Mouse (Mus musculus): ENCODE measurements at regions not wholly inside any gene's neighbourhood (a gene's known extent, or its start where the extent isn't known, plus 50 kb on each side); places are given as distances from the start of the nearest gene placed in this dataset.
A peak's percentile ranks its signal among the peaks of the same experiment; 100 is the strongest.

DNA sequence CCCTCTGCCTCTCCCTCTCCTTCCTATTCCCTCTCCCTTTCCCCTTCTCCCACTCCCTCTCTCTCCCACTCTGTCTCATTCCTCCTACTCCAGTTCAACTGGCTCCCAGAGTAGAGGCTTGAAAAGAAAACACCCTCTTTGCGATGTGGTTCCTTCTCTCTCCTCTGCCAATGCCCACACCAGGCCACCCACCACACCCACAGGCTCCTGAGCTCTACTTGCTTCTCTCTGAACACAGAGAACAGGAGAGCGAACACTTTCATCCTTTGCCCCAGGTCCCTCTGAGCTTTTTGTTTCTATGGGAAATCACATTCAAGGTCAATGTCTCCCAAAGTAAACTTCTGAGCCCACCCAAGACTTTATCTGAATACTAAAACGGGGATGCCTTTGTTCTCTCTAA is 155.8 kb downstream of the Insig2 start:
- DNase-seq (ENCODE audit: low spot score), result no peak

DNA sequence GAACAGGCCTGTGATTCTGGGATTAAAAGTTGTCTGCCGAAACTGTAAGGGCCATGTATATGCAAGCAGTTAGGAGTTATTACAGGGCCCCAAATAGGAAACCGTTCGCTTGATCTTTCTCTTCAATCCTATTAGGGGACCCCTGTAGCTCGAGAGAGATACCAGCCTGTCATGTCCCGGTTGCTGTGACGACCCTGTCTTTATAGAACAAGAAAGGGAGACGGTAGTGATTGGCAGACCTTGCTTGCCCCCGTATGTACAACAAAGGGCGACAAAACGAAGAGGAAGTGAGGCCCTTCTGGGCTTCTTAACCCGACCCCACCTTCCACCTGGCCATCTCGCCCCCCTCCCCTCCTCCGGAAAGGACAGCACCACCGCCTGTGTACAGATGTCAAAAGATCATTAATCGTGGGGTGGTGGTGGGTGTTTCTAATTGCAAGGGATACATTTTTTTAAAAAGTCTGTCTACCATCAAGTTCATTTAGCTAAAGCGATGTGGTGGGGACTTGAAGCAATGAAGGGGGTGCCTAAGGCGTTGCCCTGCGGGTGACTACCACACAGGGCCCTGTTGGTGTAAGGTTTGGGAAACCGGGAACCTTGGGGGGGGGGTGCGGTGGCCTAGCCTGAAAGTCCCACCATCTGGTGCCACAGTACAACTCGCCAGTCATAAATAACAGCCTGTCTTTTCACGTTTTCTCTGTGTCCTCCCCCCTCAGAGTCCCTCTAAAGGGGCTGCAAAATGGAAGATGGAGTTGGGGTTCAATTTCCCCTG is 155.1 kb downstream of the Insig2 start:
- DNase-seq (ENCODE audit: low spot score), result peak; percentile 75

GRCm38 (mm10) chr1:121177908-121178311 is 154.5 kb downstream of the Insig2 start:
- DNase-seq (ENCODE audit: low spot score), result peak; percentile 67

DNA sequence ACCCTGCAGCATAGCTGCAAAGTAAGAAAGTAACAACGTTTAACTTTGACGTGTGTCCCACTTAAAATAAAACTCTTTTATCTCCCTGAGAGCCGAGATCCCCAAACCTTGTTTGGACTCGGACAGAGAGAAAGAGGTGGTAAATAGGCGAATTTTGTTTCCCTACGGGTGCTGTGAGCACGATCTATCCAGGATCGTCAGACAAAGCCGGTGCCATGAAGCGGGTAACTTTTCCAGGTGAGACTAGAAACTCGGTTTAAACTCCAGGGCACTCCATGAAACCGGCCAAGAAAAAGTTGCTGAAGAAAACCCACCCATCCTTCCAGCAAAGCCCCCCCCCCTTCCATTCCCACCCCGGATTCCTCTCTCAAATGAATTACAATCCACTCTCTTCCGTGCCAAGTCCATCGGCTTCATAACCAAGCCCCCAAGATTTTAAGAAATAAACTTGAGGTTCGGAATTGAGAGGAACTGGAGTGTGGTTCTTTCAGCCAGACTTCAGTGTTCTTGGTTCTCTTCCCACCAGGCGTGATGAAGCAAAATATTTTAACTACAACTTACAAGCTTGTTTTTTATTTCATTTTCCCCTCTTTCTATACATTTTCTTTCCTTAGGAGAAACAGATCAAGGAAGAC is 153.7 kb downstream of the Insig2 start:
- peak; percentile 53 for DNase-seq (ENCODE audit: low spot score)

DNA sequence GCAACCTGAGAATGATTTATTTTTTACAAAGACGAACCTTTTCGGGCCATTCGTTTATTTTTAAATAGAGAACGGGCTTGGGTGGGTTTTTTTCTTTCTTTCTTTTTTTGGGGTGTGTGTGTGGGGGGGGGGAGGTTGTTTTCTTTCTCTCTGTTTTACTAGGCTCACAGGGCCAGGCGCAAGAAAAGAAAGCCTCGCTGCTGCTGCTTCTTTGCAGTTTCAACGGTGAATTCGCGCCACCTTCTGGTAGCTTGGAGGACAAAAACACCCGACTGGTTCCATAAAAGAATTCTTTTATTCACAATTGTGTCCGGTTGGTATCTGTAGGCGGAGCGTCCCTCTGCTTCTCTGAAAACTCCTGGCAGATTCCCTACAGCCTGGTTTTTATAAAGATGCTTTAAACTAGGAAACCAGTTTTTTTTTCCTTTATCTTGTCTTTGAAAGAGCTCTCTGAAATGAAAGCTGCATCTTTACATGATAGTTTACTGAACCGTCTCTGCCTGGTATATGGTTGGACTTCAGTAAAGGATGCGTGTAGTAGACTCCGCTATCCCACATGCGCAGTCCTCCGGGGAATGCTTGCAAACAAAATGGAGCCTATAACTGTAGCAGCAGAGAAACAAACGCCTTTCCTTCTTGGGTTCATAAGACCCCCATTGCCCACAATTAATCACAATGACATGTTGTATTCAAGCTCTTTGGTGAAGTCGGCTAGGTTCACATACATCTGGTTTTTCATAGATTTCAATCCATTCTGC is 151.9 kb downstream of the Insig2 start:
- DNase-seq (ENCODE audit: low spot score), result peak; percentile 94

GRCm38 (mm10) chr1:121188895-121189294 is 143.5 kb downstream of the Insig2 start:
- no peak for DNase-seq (ENCODE audit: low spot score)

DNA sequence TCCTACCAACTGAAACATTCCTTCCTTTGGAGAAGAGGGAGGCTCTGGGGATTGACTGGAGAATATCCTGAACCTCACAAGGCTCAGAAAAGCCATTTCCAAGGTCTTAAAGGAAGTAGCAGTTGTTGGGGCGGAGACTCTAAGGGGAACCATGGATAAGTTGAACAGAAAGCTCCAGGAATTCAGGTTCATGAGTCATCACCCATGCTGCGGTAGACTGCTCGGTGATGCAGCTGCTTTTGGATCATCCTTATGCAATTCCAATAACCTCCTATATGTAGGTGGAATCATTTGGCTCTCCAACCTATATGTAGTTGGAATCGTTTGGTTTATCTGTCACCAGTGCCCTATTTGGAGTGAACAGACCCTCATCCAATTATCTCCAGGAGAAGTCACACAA is 137.6 kb downstream of the Insig2 start:
- no peak for DNase-seq (ENCODE audit: low spot score)

- DNase-seq (ENCODE audit: low spot score), result peak; percentile 33
These were observed 116.5 kb downstream of the Insig2 start for GRCm38 (mm10) chr1:121215843-121216242.

DNA sequence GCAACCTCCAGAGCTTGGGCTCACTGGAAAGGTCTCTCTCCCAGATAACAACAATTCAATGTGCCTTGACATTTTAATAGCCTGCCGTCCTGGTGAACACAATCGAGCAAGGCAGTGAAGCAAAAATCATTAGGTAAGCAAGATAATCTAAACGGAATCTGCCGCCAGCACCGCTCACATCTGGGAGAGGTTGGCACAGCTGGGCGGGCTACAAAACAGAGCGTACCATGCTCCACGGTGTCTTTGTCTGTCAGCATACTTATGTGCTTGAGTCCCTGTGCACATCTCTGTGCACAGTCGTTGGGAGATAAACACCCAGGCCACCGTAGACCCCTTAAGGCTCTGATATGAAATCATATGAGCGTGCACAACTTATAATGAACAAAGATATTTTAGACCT is 108.1 kb downstream of the Insig2 start:
- DNase-seq (ENCODE audit: low spot score), result no peak

DNA sequence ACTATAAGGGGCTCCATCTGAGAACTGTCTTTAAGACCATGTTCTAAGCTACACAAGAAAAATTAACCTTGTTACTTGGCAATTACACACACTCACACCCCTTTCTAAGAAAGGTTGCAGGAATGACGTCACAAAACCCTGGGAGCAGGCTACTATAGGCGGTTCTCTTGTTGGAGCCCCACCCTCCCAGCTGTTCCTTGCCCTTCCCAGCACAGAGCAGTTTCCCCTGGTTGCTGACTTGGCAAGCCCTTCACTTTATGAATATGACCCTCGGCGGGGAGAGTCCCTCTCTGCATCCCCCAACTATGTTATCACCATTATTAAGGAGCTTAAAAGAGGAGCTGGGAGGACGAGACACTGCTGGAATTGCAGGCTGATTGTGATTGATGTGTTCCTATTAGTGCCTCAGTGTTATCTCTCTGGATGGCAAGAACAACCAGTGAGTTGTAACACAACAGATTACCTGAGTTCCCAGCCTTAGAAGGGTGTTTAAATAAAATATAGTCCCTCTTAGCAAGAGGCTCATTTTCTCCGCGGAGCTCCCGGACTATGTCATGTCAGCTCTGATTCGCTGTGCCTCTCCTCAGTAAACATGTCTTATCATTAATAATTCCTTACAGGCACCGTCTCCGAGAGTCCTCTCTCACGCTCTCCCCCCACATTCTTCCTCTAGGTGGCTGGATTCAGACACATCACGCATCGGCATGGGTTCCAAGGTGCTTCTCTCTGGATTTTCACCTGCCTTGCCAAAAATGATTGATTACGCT is 105.7 kb downstream of the Insig2 start:
- peak; percentile 25 for DNase-seq (ENCODE audit: low spot score)

- DNase-seq (ENCODE audit: low spot score), result peak; percentile 6
These were observed 105.2 kb downstream of the Insig2 start for GRCm38 (mm10) chr1:121227233-121227594.

DNA sequence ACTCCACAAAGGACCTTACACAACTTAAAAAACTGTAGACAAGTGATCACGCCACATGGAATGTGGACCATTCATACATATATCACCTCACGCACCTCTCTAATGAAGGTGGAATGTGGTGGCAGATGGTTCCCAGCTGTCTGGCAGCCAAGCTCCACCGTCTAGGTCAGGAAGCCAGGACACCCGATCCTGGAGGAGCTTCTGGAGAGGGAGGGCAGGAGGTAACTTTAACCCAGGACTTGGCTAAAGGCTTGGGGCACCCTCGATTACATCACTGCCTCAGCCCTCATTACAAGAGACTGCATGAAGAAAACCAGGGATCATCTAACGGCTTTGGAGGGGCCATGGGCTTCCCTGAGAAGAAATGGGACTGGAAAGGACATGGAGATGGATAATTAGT is 88.8 kb downstream of the Insig2 start:
- DNase-seq (ENCODE audit: low spot score), result peak; percentile 11

GRCm38 (mm10) chr1:121247556-121247955 is 84.8 kb downstream of the Insig2 start:
- no peak for DNase-seq (ENCODE audit: low spot score)

- DNase-seq (ENCODE audit: low spot score), result peak; percentile 37
These were observed 83.3 kb downstream of the Insig2 start for GRCm38 (mm10) chr1:121249081-121249480.

- no peak for DNase-seq (ENCODE audit: low spot score)
These were observed 81.7 kb downstream of the Insig2 start for GRCm38 (mm10) chr1:121250686-121251085.

DNA sequence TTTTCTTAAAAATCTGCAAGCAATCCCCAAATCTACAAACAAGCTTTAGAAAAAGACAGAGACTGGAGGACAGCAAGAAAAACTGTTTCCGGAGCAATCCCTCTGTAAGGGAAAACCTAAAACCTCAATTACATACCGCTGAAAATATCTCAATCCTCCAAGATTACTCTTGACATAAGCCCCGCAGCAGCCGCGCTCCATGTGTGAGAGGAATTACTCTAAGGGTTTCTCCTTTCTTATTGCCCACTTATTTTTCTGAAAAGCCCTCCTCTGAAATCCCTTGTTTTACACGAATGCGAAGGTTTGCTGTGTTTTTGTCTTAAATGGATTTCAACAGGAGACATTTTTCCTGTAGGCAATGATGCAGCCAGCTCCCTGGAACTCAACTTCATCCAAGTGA is 80.3 kb downstream of the Insig2 start:
- DNase-seq (ENCODE audit: low spot score), result no peak

GRCm38 (mm10) chr1:121254196-121254595 is 78.2 kb downstream of the Insig2 start:
- no peak for DNase-seq (ENCODE audit: low spot score)
